Mouse (Mus musculus) liver, adult 2 months (tissue): ENCODE results near the gene Gm17428. TPM values are rescaled to one million over a fixed set of nuclear protein-coding genes. Genes with fewer than 3 reads are reported as not detected.

Source experiments
- DNase-seq: peaks from one replicate; pipeline ENCODE4 v3.0.0-alpha.2; 2011; ENCODE audit warnings: low read depth, low spot score; ENCODE audit errors: extremely low read depth
- H3K27ac ChIP-seq: fragments of 200-500 bp; replicated peaks from 2 replicates; pipeline ENCODE4 v1.5.1; 2012; ENCODE audit warnings: low read depth, mild to moderate bottlenecking, control low read depth, inconsistent platforms, low read length; ENCODE audit not compliant: insufficient read depth
- H3K27me3 ChIP-seq: fragments of 200-500 bp; 2 replicates; pipeline ENCODE4 v1.6.1; 2012; ENCODE audit warnings: mild to moderate bottlenecking, moderate library complexity, low read length, inconsistent platforms; ENCODE audit not compliant: control insufficient read depth, insufficient read depth
- H3K36me3 ChIP-seq: fragments of 200-500 bp; 2 replicates; pipeline ENCODE4 v1.6.1; 2012; ENCODE audit warnings: low read length, inconsistent platforms; ENCODE audit not compliant: control insufficient read depth, insufficient read depth
- H3K4me1 ChIP-seq: fragments of 200-500 bp; 2 replicates; pipeline ENCODE4 v1.6.1; 2011; ENCODE audit warnings: low read length; ENCODE audit not compliant: control insufficient read depth, insufficient read depth
- H3K4me3 ChIP-seq: fragments of 200-500 bp; 2 replicates; pipeline ENCODE4 v1.5.1; 2011; ENCODE audit warnings: low read depth, mild to moderate bottlenecking, control low read depth, low read length, moderate library complexity; ENCODE audit not compliant: insufficient read depth
- H3K79me2 ChIP-seq: fragments of 200-500 bp; 2 replicates; pipeline ENCODE4 v1.6.1; 2012; ENCODE audit warnings: inconsistent platforms, mild to moderate bottlenecking, low read length, moderate library complexity; ENCODE audit not compliant: control insufficient read depth, insufficient read depth
- H3K9ac ChIP-seq: fragments of 200-500 bp; 2 replicates; pipeline ENCODE4 v1.6.1; 2012; ENCODE audit warnings: low read depth, mild to moderate bottlenecking, control low read depth, inconsistent platforms, low read length
- CTCF ChIP-seq: fragments of 200-500 bp; IDR thresholded peaks from 2 replicates; pipeline ENCODE4 v1.5.1; 2011; ENCODE audit warnings: low read depth, low read length, control low read depth
- POLR2A ChIP-seq: fragments of 200-500 bp; IDR thresholded peaks from 2 replicates; pipeline ENCODE4 v1.6.1; 2011; ENCODE audit warnings: low read length, control low read depth; ENCODE audit not compliant: insufficient read depth; ENCODE audit errors: extremely low read depth
- WGBS: fragments of 180-500 bp; shearing (Covaris S2); methylation state at CpG from one replicate; pipeline ENCODE4 v1.1.7; 2018; 5-methylcytosine and 5-hydroxymethylcytosine counted together
- polyA plus RNA-seq: library from polyadenylated mRNA; depleted of rRNA; stranded (reverse); fragments of >200 nt; gene quantifications from 2 replicates; pipeline ENCODE4 v1.2.3, GENCODE M21; 2012
- total RNA-seq: library from RNA; depleted of rRNA; stranded (reverse); fragments of >200 nt; gene quantifications from 2 replicates; pipeline ENCODE4 v1.2.3, GENCODE M21; 2014

Gm17428 gene
- total and polyA plus RNA-seq, 2 experiments, result not detected

GRCm38 (mm10) chr14:55005967-55006366 lies 29.2 kb downstream of the Gm17428 start:
- Histone ChIP-seq H3K4me3 (no peak overlapping the region), H3K36me3 (no peaks in the 10 kb centered on the region), H3K79me2 (no peaks in the 10 kb centered on the region), H3K9ac (no peak overlapping the region), H3K27me3 (no peaks in the 10 kb centered on the region), H3K4me1 (peaks cover 3% of the 10 kb centered on the region; the same call in 1 of the 2 replicates), H3K27ac (no peak overlapping the region)
- no peak for DNase-seq
- WGBS, result 94% methylated on average over 8 of the region's 8 CpGs
- TF ChIP-seq CTCF (no peak), POLR2A (no peak)

GRCm38 (mm10) chr14:55006541-55006940 lies 29.8 kb downstream of the Gm17428 start:
- Histone ChIP-seq H3K27me3 (no peaks in the 10 kb centered on the region), H3K4me3 (no peak overlapping the region), H3K9ac (no peak overlapping the region), H3K27ac (no peak overlapping the region), H3K79me2 (no peaks in the 10 kb centered on the region), H3K4me1 (peaks cover 3% of the 10 kb centered on the region; the same call in 1 of the 2 replicates), H3K36me3 (no peaks in the 10 kb centered on the region)
- WGBS, result 70% methylated on average over 3 of the region's 3 CpGs
- no peak for DNase-seq
- TF ChIP-seq CTCF, result no peak
- no peak for TF ChIP-seq POLR2A

DNA sequence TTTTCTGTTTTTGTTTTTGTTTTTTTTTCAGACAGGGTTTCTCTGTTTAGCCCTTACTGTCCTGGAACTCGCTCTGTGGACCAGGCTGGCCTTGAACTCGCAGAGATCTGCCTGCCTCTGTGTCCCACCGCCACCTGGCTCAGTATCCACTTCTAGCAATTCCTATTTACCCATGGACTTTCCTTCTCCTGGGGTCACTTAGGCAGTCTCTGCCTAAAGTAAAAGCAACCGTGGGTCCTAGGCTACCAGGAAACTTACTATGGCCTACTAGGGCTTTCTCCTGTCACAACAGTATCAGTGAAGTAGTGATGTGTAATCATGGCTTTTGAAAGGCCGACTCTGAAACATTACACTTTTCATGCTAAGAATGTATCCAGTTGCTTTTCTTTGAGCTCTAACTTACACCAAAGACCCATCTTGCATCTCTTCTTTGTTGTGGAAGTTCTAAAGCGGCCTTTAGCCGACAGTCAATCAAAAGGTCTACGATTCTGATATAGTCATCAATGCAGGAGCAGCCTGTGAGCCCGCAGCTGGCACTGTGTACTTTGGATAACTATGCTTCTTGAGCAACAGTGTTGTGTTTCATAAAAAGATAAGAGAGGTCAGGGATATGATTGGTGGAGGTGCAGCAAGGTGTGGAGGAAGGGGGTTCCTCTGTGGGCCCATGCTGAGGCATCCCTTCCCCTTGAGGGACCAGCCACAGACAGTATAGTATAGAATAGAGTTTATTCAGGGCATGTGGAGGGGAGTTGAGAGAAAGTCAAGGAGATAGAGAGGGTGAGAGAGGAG lies 30.6 kb downstream of the Gm17428 start:
- H3K27ac ChIP-seq, result no peak overlapping the region
- H3K9ac ChIP-seq, result no peak overlapping the region
- DNase-seq, result peak; percentile 51
- H3K4me1 ChIP-seq, result peaks cover 3% of the 10 kb centered on the region; the same call in 1 of the 2 replicates
- H3K36me3 ChIP-seq, result no peaks in the 10 kb centered on the region
- H3K4me3 ChIP-seq, result no peak overlapping the region
- no peak for TF ChIP-seq CTCF
- no peak for TF ChIP-seq POLR2A
- WGBS, result 68% methylated on average over 9 of the region's 9 CpGs
- H3K27me3 ChIP-seq, result no peaks in the 10 kb centered on the region
- H3K79me2 ChIP-seq, result no peaks in the 10 kb centered on the region

GRCm38 (mm10) chr14:55008417-55008816 lies 31.7 kb downstream of the Gm17428 start:
- WGBS, result 87% methylated on average over 8 of the region's 8 CpGs
- no peaks in the 10 kb centered on the region for H3K36me3 ChIP-seq
- no peak overlapping the region for H3K9ac ChIP-seq
- TF ChIP-seq POLR2A (no peak), CTCF (no peak)
- H3K27ac ChIP-seq, result no peak overlapping the region
- no peak for DNase-seq
- H3K27me3 ChIP-seq, result no peaks in the 10 kb centered on the region
- no peak overlapping the region for H3K4me3 ChIP-seq
- H3K79me2 ChIP-seq, result no peaks in the 10 kb centered on the region
- H3K4me1 ChIP-seq, result no peaks in the 10 kb centered on the region

- DNase-seq, result no peak
- H3K4me3 ChIP-seq, result no peak overlapping the region
- H3K27me3 ChIP-seq, result no peaks in the 10 kb centered on the region
- no peak for TF ChIP-seq POLR2A
- TF ChIP-seq CTCF, result no peak; the same call in 1 of the 2 replicates
- H3K36me3 ChIP-seq, result no peaks in the 10 kb centered on the region
- no peak overlapping the region for H3K9ac ChIP-seq
- WGBS, result 85% methylated on average over 4 of the region's 4 CpGs
- H3K4me1 ChIP-seq, result peaks cover 2% of the 10 kb centered on the region; the same call in 1 of the 2 replicates
- no peaks in the 10 kb centered on the region for H3K79me2 ChIP-seq
- no peak overlapping the region for H3K27ac ChIP-seq
These were observed 34.4 kb downstream of the Gm17428 start for GRCm38 (mm10) chr14:55011116-55011515.

GRCm38 (mm10) chr14:55014591-55014990 lies 37.9 kb downstream of the Gm17428 start:
- Histone ChIP-seq H3K36me3 (peaks cover 7% of the 10 kb centered on the region; the same call in 1 of the 2 replicates), H3K4me1 (peaks cover 7% of the 10 kb centered on the region), H3K79me2 (peaks cover 4% of the 10 kb centered on the region; the same call in 1 of the 2 replicates), H3K9ac (peak overlapping the region; percentile 79), H3K27me3 (no peaks in the 10 kb centered on the region), H3K27ac (peak overlapping the region; percentile 85), H3K4me3 (peak overlapping the region; percentile 69)
- no peak for TF ChIP-seq POLR2A
- TF ChIP-seq CTCF, result no peak
- WGBS, result under 1% methylated on average over 27 of the region's 27 CpGs
- DNase-seq, result peak; percentile 67
